In genomic region chr11:106737178-106737621, GRCm38 (mm10) we compare ENCODE assay signal across 7 mouse cellular contexts. TPM values are rescaled to one million over a fixed set of nuclear protein-coding genes. Genes with fewer than 3 reads are reported as not detected.
DNase-seq lines count a peak whose midpoint lies in the region; ATAC-seq and TF ChIP-seq lines count a peak whose summit lies in the region.

No protein-coding gene starts in this region.

- no peaks in the 10 kb centered on the region for H3K9me3 ChIP-seq in forebrain, postnatal 0 days (ENCODE audit: low read length)
- H3K9me3 ChIP-seq in hindbrain, embryonic 11.5 days (ENCODE audit: control insufficient read depth, low read length): no peaks in the 10 kb centered on the region
- H3K9me3 ChIP-seq in midbrain, embryonic 10.5 days (replicated peaks): no peaks in the 10 kb centered on the region

- peak; percentile 55 for DNase-seq in embryo, embryonic 11 days
- DNase-seq in forebrain, postnatal 0 days: peak; percentile 74
- peak; percentile 33 for DNase-seq in hindbrain, embryonic 11.5 days (ENCODE audit: low spot score)
- peak; percentile 15 to 44 for DNase-seq in layer of hippocampus, adult 8-10 months (ENCODE audit: low spot score in 2 of 2)
- DNase-seq in midbrain, embryonic 10.5 days (ENCODE audit: low spot score): peak; percentile 55
- no peak for DNase-seq in natural killer cell, adult 2 months (ENCODE audit: low spot score in 2 of 2)
- DNase-seq in cerebellum, postnatal 25 days: no peak

- peak; percentile 91 for ATAC-seq in forebrain, postnatal 0 days
- ATAC-seq in hindbrain, embryonic 11.5 days (ENCODE audit: low FRiP score): no peak

- H3K27ac ChIP-seq in forebrain, postnatal 0 days (ENCODE audit: low read depth, low read length): peak overlapping the region; percentile 78
- H3K27ac ChIP-seq in hindbrain, embryonic 11.5 days (ENCODE audit: low read depth, low read length): peak overlapping the region; percentile 70; the same call in 1 of the 2 replicates
- H3K27ac ChIP-seq in midbrain, embryonic 10.5 days (replicated peaks): peak overlapping the region; percentile 85

- no peak for TF ChIP-seq CTCF in forebrain, postnatal 0 days (IDR thresholded peaks at IDR 0.05; ENCODE audit: low read depth)

- no peaks in the 10 kb centered on the region for H3K36me3 ChIP-seq in forebrain, postnatal 0 days (ENCODE audit: insufficient read depth)
- no peaks in the 10 kb centered on the region for H3K36me3 ChIP-seq in hindbrain, embryonic 11.5 days (ENCODE audit: control insufficient read depth, insufficient read depth, low read length)
- H3K36me3 ChIP-seq in midbrain, embryonic 10.5 days: no peaks in the 10 kb centered on the region

- no peak overlapping the region for H3K4me2 ChIP-seq in forebrain, postnatal 0 days (ENCODE audit: low read depth)
- no peak overlapping the region for H3K4me2 ChIP-seq in hindbrain, embryonic 11.5 days (replicated peaks; ENCODE audit: low read depth, low read length)

- 11% methylated on average over 12 of the region's 12 CpGs for WGBS in forebrain, postnatal 0 days
- 17% methylated on average over 12 of the region's 12 CpGs for WGBS in hindbrain, embryonic 11.5 days
- WGBS in midbrain, embryonic 10.5 days: 16% methylated on average over 12 of the region's 12 CpGs

- H3K4me1 ChIP-seq in forebrain, postnatal 0 days (ENCODE audit: insufficient read depth): peaks cover 14% of the 10 kb centered on the region
- H3K4me1 ChIP-seq in hindbrain, embryonic 11.5 days (replicated peaks; ENCODE audit: control insufficient read depth, insufficient read depth, low read length): peaks cover 8% of the 10 kb centered on the region
- H3K4me1 ChIP-seq in midbrain, embryonic 10.5 days: peaks cover 32% of the 10 kb centered on the region

- H3K27me3 ChIP-seq in forebrain, postnatal 0 days (ENCODE audit: insufficient read depth, low read length): no peaks in the 10 kb centered on the region
- no peaks in the 10 kb centered on the region for H3K27me3 ChIP-seq in hindbrain, embryonic 11.5 days (ENCODE audit: control insufficient read depth, insufficient read depth, low read length)
- peaks cover 5% of the 10 kb centered on the region; the same call in 1 of the 2 replicates for H3K27me3 ChIP-seq in midbrain, embryonic 10.5 days (ENCODE audit: low read depth, poor library complexity, severe bottlenecking)

- H3K4me3 ChIP-seq in forebrain, postnatal 0 days (ENCODE audit: low read depth, low read length): no peak overlapping the region
- no peak overlapping the region for H3K4me3 ChIP-seq in hindbrain, embryonic 11.5 days (ENCODE audit: low read depth, low read length)
- peak overlapping the region; percentile 25; the same call in 1 of the 2 replicates for H3K4me3 ChIP-seq in midbrain, embryonic 10.5 days

- peak overlapping the region; percentile 45 for H3K9ac ChIP-seq in forebrain, postnatal 0 days
- peak overlapping the region; percentile 32; the same call in 1 of the 2 replicates for H3K9ac ChIP-seq in hindbrain, embryonic 11.5 days (ENCODE audit: low read depth, low read length)

RNA-seq across cellular contexts. Expression of gene Pecam1, which starts 13.2 kb away (rescaled TPM):
- 14.4 and 22.4 TPM in 2 replicates for total RNA-seq in forebrain, postnatal 0 days (2014; rRNA removed)
- 10.6 and 11.4 TPM in 2 replicates for polyA plus RNA-seq in forebrain, postnatal 0 days (2015; fragmentation: Nextera tagmentation; extraction: Ambion mirVana)
- polyA plus RNA-seq in hindbrain, embryonic 11.5 days (2014; fragmentation: Nextera tagmentation; extraction: Ambion mirVana): 19.0 and 20.3 TPM in 2 replicates
- total RNA-seq in layer of hippocampus, adult 8-10 months (2022): 10 to 100 TPM; 16.0 to 21.1 (median 18.0) TPM
- 15.3 and 17.2 TPM in 2 replicates for polyA plus RNA-seq in midbrain, embryonic 10.5 days (2016; fragmentation: Nextera tagmentation; extraction: Ambion mirVana)

RNA-seq across cellular contexts. Expression of gene Milr1, which starts 13.8 kb away (rescaled TPM):
- total RNA-seq in forebrain, postnatal 0 days (2014; rRNA removed): 1.5 TPM in 1 of 2 replicates, not detected in the other
- polyA plus RNA-seq in forebrain, postnatal 0 days (2015; fragmentation: Nextera tagmentation; extraction: Ambion mirVana): 0.55 and 1.0 TPM in 2 replicates
- polyA plus RNA-seq in hindbrain, embryonic 11.5 days (2014; fragmentation: Nextera tagmentation; extraction: Ambion mirVana): 1.1 and 2.0 TPM in 2 replicates
- total RNA-seq in layer of hippocampus, adult 8-10 months (2022): 1 to 10 TPM in 2 of 4 experiments, not detected in 2; 4.9 to 6.2 TPM
- polyA plus RNA-seq in midbrain, embryonic 10.5 days (2016; fragmentation: Nextera tagmentation; extraction: Ambion mirVana): 0.67 and 1.1 TPM in 2 replicates

RNA-seq across cellular contexts. Expression of gene Polg2, which starts 42.1 kb away (rescaled TPM):
- total RNA-seq in forebrain, postnatal 0 days (2014; rRNA removed): 9.5 and 10.5 TPM in 2 replicates
- 10.0 and 11.3 TPM in 2 replicates for polyA plus RNA-seq in forebrain, postnatal 0 days (2015; fragmentation: Nextera tagmentation; extraction: Ambion mirVana)
- 9.5 and 11.0 TPM in 2 replicates for polyA plus RNA-seq in hindbrain, embryonic 11.5 days (2014; fragmentation: Nextera tagmentation; extraction: Ambion mirVana)
- total RNA-seq in layer of hippocampus, adult 8-10 months (2022): 1 to 10 TPM; 3.4 to 5.6 (median 3.7) TPM
- polyA plus RNA-seq in midbrain, embryonic 10.5 days (2016; fragmentation: Nextera tagmentation; extraction: Ambion mirVana): 10.2 and 10.7 TPM in 2 replicates

RNA-seq across cellular contexts. Expression of gene Ddx5, which starts 51.8 kb away (rescaled TPM):
- total RNA-seq in forebrain, postnatal 0 days (2014; rRNA removed): 462 and 530 TPM in 2 replicates
- 274 and 306 TPM in 2 replicates for polyA plus RNA-seq in forebrain, postnatal 0 days (2015; fragmentation: Nextera tagmentation; extraction: Ambion mirVana)
- polyA plus RNA-seq in hindbrain, embryonic 11.5 days (2014; fragmentation: Nextera tagmentation; extraction: Ambion mirVana): 544 and 600 TPM in 2 replicates
- 100 to 1,000 TPM; 697 to 742 (median 710) TPM for total RNA-seq in layer of hippocampus, adult 8-10 months (2022)
- 295 and 331 TPM in 2 replicates for polyA plus RNA-seq in midbrain, embryonic 10.5 days (2016; fragmentation: Nextera tagmentation; extraction: Ambion mirVana)

RNA-seq across cellular contexts. Expression of gene Cep95, which starts 51.9 kb away (rescaled TPM):
- total RNA-seq in forebrain, postnatal 0 days (2014; rRNA removed): 13.8 and 15.8 TPM in 2 replicates
- 4.7 and 6.9 TPM in 2 replicates for polyA plus RNA-seq in forebrain, postnatal 0 days (2015; fragmentation: Nextera tagmentation; extraction: Ambion mirVana)
- 19.4 and 22.5 TPM in 2 replicates for polyA plus RNA-seq in hindbrain, embryonic 11.5 days (2014; fragmentation: Nextera tagmentation; extraction: Ambion mirVana)
- 10 to 100 TPM in 3 of 4 experiments, 1 to 10 TPM in 1; 9.1 to 15.6 (median 13.8) TPM for total RNA-seq in layer of hippocampus, adult 8-10 months (2022)
- 18.0 and 19.1 TPM in 2 replicates for polyA plus RNA-seq in midbrain, embryonic 10.5 days (2016; fragmentation: Nextera tagmentation; extraction: Ambion mirVana)

Comparison
In these comparisons a context has a peak if more than half of its experiments do, and no peak if none do; other contexts are left out.
1. DNase-seq: peak in embryo, embryonic 11 days (single experiment), forebrain, postnatal 0 days (single experiment), hindbrain, embryonic 11.5 days (single experiment), layer of hippocampus, adult 8-10 months (2 of 2) and midbrain, embryonic 10.5 days (single experiment); none in natural killer cell, adult 2 months (0 of 2) and cerebellum, postnatal 25 days (0 of 2).
2. Peak in every context shown above with its lines, with median percentiles within 50 percentile points of each other: H3K27ac ChIP-seq.